Mouse (Mus musculus) megakaryocyte, embryonic 14.5 days (primary cell): Measurements from ENCODE around the gene Sds. TPM values are rescaled to one million over a fixed set of nuclear protein-coding genes. Genes with fewer than 3 reads are reported as not detected.

Source experiments
- H3K27me3 ChIP-seq: replicated peaks from 2 replicates; pipeline ENCODE3; 2012; ENCODE audit warnings: inconsistent platforms
- H3K36me3 ChIP-seq: replicated peaks from 2 replicates; pipeline ENCODE3; 2012; ENCODE audit warnings: low read length, inconsistent platforms, mixed read lengths
- H3K4me1 ChIP-seq: 2 replicates; pipeline ENCODE4 v1.6.1; 2012; ENCODE audit warnings: inconsistent platforms
- H3K4me3 ChIP-seq: replicated peaks from 2 replicates; pipeline ENCODE3; 2012; ENCODE audit warnings: moderate library complexity, mild to moderate bottlenecking, inconsistent platforms
- H3K9me3 ChIP-seq: 2 replicates; pipeline ENCODE4 v1.6.1; 2012; ENCODE audit warnings: inconsistent platforms
- FLI1 ChIP-seq: IDR thresholded peaks from 2 replicates; pipeline ENCODE4 v1.6.1; 2012; ENCODE audit warnings: low read length, inconsistent platforms, mixed read lengths
- GATA1 ChIP-seq: IDR thresholded peaks from 3 replicates; pipeline ENCODE4 v1.6.1; 2012; ENCODE audit warnings: mixed read lengths, low read length, inconsistent platforms, borderline replicate concordance
- polyA plus RNA-seq: library from polyadenylated mRNA; stranded (reverse); fragments of >175 nt; gene quantifications from 2 replicates; pipeline ENCODE4 v1.2.3, GENCODE M21; 2012; ENCODE audit warnings: low replicate concordance; ENCODE audit not compliant: insufficient read depth

Sds gene
- polyA plus RNA-seq, 1 experiment: not detected

DNA sequence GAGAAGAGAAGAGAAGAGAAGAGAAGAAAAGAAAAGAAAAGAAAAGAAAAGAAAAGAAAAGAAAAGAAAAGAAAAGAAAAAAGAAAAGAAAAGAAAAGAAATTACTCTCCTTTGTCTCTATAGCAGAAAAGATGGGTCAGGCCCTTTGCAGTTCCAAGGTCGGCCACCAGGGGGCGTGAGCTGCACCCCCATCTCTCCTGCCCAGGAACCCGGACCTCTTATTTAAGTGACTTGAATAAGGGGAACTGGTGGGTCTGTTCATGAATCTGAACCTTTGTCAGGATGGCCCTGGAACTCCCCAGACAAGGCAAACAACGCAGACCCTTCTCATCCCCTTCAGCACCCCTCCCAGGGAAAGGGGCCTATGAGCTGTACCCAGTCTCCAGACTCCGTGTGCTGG lies 11.3 kb upstream of the Sds start:
- Histone ChIP-seq H3K4me3 (no peak overlapping the region), H3K9me3 (peaks cover 23% of the 10 kb centered on the region), H3K4me1 (peaks cover 24% of the 10 kb centered on the region), H3K36me3 (no peaks in the 10 kb centered on the region), H3K27me3 (peaks cover 53% of the 10 kb centered on the region)
- TF ChIP-seq FLI1 (no peak), GATA1 (no peak)

DNA sequence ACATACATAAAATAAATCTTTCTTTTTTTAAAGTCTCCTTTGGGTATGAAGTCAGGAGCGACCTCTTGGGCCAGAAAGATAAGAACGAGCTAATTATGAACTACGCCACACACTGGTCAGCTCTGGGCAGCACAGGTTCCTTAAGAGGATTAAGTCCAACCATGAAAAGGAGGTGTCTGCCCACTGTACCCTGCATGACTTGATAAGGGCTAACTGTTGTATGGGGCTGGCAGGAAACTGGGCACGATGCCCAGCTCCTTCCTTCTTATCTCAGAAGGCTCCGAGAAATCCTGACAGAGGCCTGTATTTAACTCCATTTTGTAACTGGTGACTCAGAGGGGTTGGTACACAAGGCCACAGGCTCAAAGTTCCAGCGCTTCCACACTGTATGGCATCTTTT lies 10.5 kb upstream of the Sds start:
- Histone ChIP-seq H3K4me3 (peak overlapping the region; percentile 53), H3K9me3 (peaks cover 23% of the 10 kb centered on the region), H3K4me1 (peaks cover 27% of the 10 kb centered on the region), H3K36me3 (no peaks in the 10 kb centered on the region), H3K27me3 (peaks cover 45% of the 10 kb centered on the region)
- TF ChIP-seq GATA1 (no peak), FLI1 (no peak)

DNA sequence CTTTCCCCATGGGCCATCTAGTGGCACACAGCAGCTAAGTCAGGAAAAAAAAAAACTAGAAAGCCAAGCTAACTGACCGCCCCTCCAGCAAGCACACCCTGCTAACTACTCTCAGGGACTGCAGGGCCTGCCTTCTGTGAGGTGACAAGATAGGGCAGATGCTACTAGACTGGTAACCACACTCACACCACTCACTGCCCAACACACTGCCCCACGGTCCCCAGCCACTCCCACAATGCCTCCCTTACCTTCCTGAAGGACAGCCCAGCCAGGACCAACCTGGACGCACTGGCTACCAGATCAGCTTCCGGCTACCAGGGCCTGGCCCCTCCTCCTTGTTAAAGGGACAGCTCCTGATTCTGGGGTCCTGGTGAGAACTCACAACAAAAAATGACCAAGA lies 9.3 kb upstream of the Sds start:
- no peak for TF ChIP-seq GATA1
- no peak for TF ChIP-seq FLI1
- Histone ChIP-seq H3K4me3 (peak overlapping the region; percentile 35), H3K4me1 (peaks cover 33% of the 10 kb centered on the region), H3K9me3 (peaks cover 23% of the 10 kb centered on the region), H3K36me3 (no peaks in the 10 kb centered on the region), H3K27me3 (peaks cover 43% of the 10 kb centered on the region)

DNA sequence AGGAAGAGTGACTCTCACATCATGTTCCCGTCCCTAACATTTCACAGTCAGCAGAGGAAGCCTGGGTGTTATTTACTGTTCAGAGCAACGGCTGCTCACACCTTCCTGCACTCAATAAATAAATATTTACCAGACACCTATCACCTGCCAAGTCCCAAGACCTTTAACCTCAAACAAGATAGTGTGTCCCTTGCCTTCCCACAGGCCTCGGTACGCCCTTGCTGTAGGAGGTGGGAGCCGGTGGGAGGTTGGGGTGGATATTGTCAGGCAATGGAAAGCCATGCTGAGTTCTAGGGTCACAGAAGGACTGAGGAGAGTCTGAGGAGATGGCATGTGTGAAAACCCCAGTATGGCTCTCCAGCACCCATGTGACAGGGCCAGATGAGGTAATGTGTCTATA lies 8.0 kb upstream of the Sds start:
- no peak overlapping the region for H3K4me3 ChIP-seq
- H3K4me1 ChIP-seq: peaks cover 33% of the 10 kb centered on the region
- H3K36me3 ChIP-seq: no peaks in the 10 kb centered on the region
- H3K27me3 ChIP-seq: peaks cover 41% of the 10 kb centered on the region
- TF ChIP-seq GATA1 (no peak), FLI1 (no peak)
- peaks cover 23% of the 10 kb centered on the region for H3K9me3 ChIP-seq

DNA sequence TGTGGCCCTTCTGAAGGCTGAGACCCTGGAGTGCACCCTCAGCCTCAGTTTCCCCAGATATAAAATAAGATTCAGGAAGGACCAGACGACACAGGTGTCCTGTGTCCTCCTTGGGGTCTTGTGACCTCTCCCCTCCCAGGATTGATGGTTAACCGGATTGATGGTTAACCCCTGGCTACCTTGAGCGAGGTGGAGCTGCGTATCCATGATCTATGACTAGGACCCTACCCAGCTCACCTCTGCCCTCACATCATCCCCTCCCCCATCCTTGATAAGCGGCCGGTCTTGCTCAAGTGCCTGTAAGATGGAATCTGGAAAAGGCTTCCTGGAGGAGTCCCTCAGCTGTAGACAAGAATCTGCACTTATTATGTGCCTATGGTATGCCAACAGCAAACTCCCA lies 7.5 kb upstream of the Sds start:
- H3K27me3 ChIP-seq: peaks cover 41% of the 10 kb centered on the region
- no peak overlapping the region for H3K4me3 ChIP-seq
- TF ChIP-seq FLI1 (no peak), GATA1 (no peak)
- no peaks in the 10 kb centered on the region for H3K36me3 ChIP-seq
- peaks cover 22% of the 10 kb centered on the region for H3K9me3 ChIP-seq
- H3K4me1 ChIP-seq: peaks cover 33% of the 10 kb centered on the region

DNA sequence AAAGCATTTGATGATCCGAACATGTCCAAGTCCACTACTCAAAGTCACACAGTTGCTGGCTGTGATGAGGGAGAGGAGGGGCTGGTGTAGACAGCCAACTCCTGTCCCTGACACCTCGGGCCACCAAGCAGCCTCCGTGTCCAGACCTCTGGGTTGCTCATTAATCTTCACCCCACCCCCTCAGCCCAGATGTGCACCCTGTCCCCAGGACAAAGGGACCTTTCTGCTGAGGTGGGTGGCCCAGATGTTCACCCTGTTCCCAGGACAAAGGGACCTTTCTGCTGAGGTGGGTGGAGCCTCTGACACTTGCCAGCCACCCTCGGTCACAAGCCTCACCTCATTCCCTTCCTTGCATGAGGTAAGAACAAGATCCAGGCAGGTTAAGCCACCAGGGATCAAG lies 4.8 kb upstream of the Sds start:
- TF ChIP-seq GATA1: no peak
- TF ChIP-seq FLI1: no peak
- H3K9me3 ChIP-seq: peaks cover 14% of the 10 kb centered on the region
- no peak overlapping the region for H3K4me3 ChIP-seq
- no peaks in the 10 kb centered on the region for H3K36me3 ChIP-seq
- H3K4me1 ChIP-seq: peaks cover 26% of the 10 kb centered on the region
- H3K27me3 ChIP-seq: peaks cover 60% of the 10 kb centered on the region

DNA sequence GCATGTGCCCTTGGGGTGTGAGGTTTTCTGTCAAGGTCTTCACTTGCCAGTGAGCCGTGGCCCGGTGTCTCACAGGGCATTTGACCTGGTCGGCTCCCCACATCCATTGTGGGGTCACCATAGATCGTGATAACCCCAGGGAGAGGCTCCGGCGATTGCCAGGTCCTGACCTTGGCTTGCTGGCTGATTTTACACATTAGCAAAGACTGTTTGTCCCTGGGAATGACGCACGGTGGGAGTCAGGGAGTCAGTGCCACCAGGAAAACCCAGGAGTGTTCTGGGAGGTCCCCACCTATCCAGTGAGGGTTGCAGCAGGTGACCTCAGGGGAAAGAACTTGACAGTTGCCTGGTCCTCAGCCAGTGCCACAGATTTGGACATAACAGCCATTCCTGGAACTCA lies 3.6 kb upstream of the Sds start, which contains the start of gene Sdsl:
Gene Sdsl (minus strand): TSS at position 41 of the 400 bp plus-strand sequence.
- TF ChIP-seq GATA1: no peak
- no peak for TF ChIP-seq FLI1
- H3K9me3 ChIP-seq: peaks cover 14% of the 10 kb centered on the region
- peaks cover 69% of the 10 kb centered on the region for H3K27me3 ChIP-seq
- peaks cover 17% of the 10 kb centered on the region for H3K4me1 ChIP-seq
- H3K36me3 ChIP-seq: no peaks in the 10 kb centered on the region
- no peak within 1 kb of the TSS for H3K4me3 ChIP-seq

DNA sequence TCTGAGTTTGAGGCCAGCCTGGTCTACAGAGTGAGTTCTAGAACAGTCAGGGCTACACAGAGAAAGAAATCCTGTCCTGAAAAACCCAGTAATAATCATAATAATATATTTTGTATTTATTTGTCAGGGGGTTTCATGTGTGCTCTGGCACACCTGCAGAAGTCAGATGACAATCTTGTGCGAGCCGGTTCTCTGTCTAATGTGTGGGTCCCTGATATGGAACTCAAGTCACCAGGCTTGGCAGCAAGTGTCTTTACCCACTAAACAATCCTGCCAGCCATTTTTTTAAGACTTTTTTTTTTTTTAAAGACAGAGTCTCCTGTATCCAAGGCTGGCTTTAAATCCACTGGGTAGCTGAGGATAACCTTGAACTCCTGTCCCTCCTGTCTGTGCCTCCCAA lies 3.0 kb upstream of the Sds start:
- H3K36me3 ChIP-seq: no peaks in the 10 kb centered on the region

DNA sequence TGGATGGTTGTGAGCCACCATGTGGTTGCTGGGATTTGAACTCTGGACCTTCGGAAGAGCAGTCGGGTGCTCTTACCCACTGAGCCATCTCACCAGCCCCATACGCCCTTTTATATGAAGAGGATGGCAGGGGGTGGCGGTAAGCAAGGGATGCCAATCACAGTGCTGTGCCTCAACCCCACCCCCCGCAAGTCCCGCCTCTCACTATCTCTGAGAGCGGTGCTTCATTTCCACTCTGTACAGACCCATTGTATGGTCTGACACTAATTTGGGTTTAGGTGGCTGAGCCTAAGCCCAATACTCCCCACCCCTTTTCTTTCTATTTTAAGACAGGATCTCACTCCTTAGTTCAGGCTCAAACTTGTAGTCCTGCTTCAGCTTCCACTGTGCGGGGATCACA lies 465 bp upstream of the Sds start:
- H3K27me3 ChIP-seq: peaks cover 80% of the 10 kb centered on the region
- H3K4me1 ChIP-seq: peaks cover 13% of the 10 kb centered on the region
- 0 out of 2 replicates have a peak, but pooled peaks cover 5% of the 10 kb centered on the region for H3K9me3 ChIP-seq
- no peaks in the 10 kb centered on the region for H3K36me3 ChIP-seq
- TF ChIP-seq FLI1: no peak
- TF ChIP-seq GATA1: no peak
- H3K4me3 ChIP-seq: no peak overlapping the region

More for the DNA sequence above, 3.0 kb upstream of the Sds start:
- Histone ChIP-seq H3K4me1 (peaks cover 17% of the 10 kb centered on the region), H3K4me3 (no peak overlapping the region), H3K9me3 (peaks cover 8% of the 10 kb centered on the region), H3K27me3 (peaks cover 73% of the 10 kb centered on the region)
- no peak for TF ChIP-seq GATA1
- TF ChIP-seq FLI1: no peak

DNA sequence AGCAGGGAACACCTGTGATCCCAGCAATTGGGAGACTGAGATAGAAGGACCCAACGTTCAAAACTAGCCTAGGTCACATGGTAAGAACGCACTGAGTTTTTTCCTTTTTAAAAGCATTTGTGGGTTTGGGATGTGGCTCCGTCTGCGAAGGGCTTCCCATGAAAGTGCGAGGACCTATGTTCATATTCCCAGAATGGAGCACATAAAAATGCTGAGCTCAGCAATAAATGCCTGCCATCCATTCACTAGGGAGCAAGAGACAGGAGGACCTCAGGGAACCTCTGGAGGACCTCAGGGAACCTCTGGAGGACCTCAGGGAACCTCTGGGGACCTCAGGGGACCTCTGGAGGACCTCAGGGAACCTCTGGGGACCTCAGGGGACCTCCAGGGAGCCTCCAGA lies 1.7 kb downstream of the Sds start:
- Histone ChIP-seq H3K4me1 (peaks cover 14% of the 10 kb centered on the region), H3K27me3 (peaks cover 76% of the 10 kb centered on the region), H3K36me3 (no peaks in the 10 kb centered on the region), H3K4me3 (no peak overlapping the region), H3K9me3 (0 out of 2 replicates have a peak, but pooled peaks cover 5% of the 10 kb centered on the region)
- TF ChIP-seq GATA1 (no peak), FLI1 (no peak)

DNA sequence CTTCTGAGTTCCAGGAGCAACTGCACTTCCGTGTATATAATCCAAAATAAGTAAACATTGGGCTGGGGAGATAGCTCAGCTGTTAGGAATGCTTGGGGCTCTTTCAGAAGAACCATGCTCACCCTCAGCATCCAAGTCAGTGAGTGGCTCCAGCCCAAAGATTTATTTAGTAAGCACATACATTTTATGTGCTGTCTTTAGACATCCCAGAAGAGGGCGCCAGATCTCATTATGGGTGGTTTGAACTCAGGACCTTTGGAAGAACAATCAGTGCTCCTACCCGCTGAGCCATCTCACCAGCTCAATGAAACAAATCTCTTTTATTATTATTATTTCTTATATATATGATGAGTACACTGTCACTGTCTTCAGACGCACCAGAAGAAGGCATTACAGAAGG lies 3.2 kb downstream of the Sds start:
- TF ChIP-seq GATA1: no peak
- TF ChIP-seq FLI1: no peak
- H3K27me3 ChIP-seq: peaks cover 65% of the 10 kb centered on the region

More for the DNA sequence above, 3.2 kb downstream of the Sds start:
- peaks cover 14% of the 10 kb centered on the region for H3K4me1 ChIP-seq
- H3K9me3 ChIP-seq: 0 out of 2 replicates have a peak, but pooled peaks cover 5% of the 10 kb centered on the region
- H3K4me3 ChIP-seq: no peak overlapping the region
- H3K36me3 ChIP-seq: peaks cover 7% of the 10 kb centered on the region
